Mouse (Mus musculus) left cerebral cortex, postnatal 36 days (tissue): ENCODE results near the gene Fras1. TPM values are rescaled to one million over a fixed set of nuclear protein-coding genes. Genes with fewer than 3 reads are reported as not detected.

Experiments
- DNase-seq, 2 experiments: peaks; one replicate each; pipeline ENCODE4 v3.0.0; 2021 to 2022; ENCODE audit warnings: low spot score in 2 of 2, mixed read lengths in 1 of 2
- intact Hi-C: fragments of 180-260 bp; cut with DNase I; formaldehyde crosslinking; loops from one replicate; pipeline ENCODE4 v1.15.1; 2025
- total RNA-seq, 2 experiments: library from RNA; stranded (reverse); gene quantifications; 2 replicates each; pipeline ENCODE4 v1.2.3; 2021

Fras1 gene
- 10 to 100 TPM; 18.1 to 29.3 TPM for total RNA-seq

GRCm38 (mm10) chr5:96373567-96373985, at the start of gene Fras1:
Gene Fras1 (plus strand): TSS chr5:96373955.
- DNase-seq: peak in 1 of 2 experiments; percentile 43
- intact Hi-C loops: loop anchor here (5.0 to 10.0 kb wide), 4 partner anchors 106 to 301 kb away; no protein-coding TSS in a partner anchor

GRCm38 (mm10) chr5:96331048-96331737, 42.6 kb upstream of the Fras1 start:
- DNase-seq: no peak
- intact Hi-C loops: loop anchor here (10.0 kb wide), 2 partner anchors 344 to 434 kb away; no protein-coding TSS in a partner anchor

GRCm38 (mm10) chr5:96331738-96332070, 42.1 kb upstream of the Fras1 start:
- DNase-seq: no peak
- intact Hi-C loops: loop anchor here (10.0 kb wide), 2 partner anchors 343 to 433 kb away; no protein-coding TSS in a partner anchor

GRCm38 (mm10) chr5:96333963-96334362, 39.8 kb upstream of the Fras1 start:
- DNase-seq: no peak
- intact Hi-C loops: loop anchor here (10.0 kb wide), 2 partner anchors 341 to 431 kb away; no protein-coding TSS in a partner anchor

- intact Hi-C loops: no loop called here
- no peak for DNase-seq
Observed at GRCm38 (mm10) chr5:96340564-96340963, 33.2 kb upstream of the Fras1 start.

GRCm38 (mm10) chr5:96344983-96345382, 28.8 kb upstream of the Fras1 start:
- DNase-seq: no peak
- intact Hi-C loops: no loop called here

- intact Hi-C loops: no loop called here
- no peak for DNase-seq
Observed at GRCm38 (mm10) chr5:96351963-96352362, 21.8 kb upstream of the Fras1 start.

GRCm38 (mm10) chr5:96363950-96364349, 9.8 kb upstream of the Fras1 start:
- intact Hi-C loops: no loop called here
- DNase-seq: no peak

GRCm38 (mm10) chr5:96365590-96365989, 8.2 kb upstream of the Fras1 start:
- intact Hi-C loops: no loop called here
- no peak for DNase-seq

- no peak for DNase-seq
- intact Hi-C loops: no loop called here
Observed at GRCm38 (mm10) chr5:96367260-96367659, 6.5 kb upstream of the Fras1 start.

GRCm38 (mm10) chr5:96373106-96373505, 649 bp upstream of the Fras1 start:
- intact Hi-C loops: loop anchor here (5.0 to 10.0 kb wide), 4 partner anchors 106 to 302 kb away; no protein-coding TSS in a partner anchor
- DNase-seq: no peak

GRCm38 (mm10) chr5:96373986-96374901, 489 bp downstream of the Fras1 start:
- intact Hi-C loops: loop anchor here (5.0 to 10.0 kb wide), 4 partner anchors 107 to 301 kb away; no protein-coding TSS in a partner anchor

GRCm38 (mm10) chr5:96375391-96375831, 1.7 kb downstream of the Fras1 start:
- DNase-seq: no peak
- intact Hi-C loops: loop anchor here (5.0 to 10.0 kb wide), 5 partner anchors 42 to 299 kb away; no protein-coding TSS in a partner anchor

More at GRCm38 (mm10) chr5:96373986-96374901, 489 bp downstream of the Fras1 start:
- DNase-seq: peak; percentile 56 to 67

GRCm38 (mm10) chr5:96376216-96376615, 2.5 kb downstream of the Fras1 start:
- no peak for DNase-seq
- intact Hi-C loops: loop anchor here (5.0 to 10.0 kb wide), 5 partner anchors 41 to 299 kb away; no protein-coding TSS in a partner anchor

GRCm38 (mm10) chr5:96386138-96386933, 12.6 kb downstream of the Fras1 start:
- intact Hi-C loops: no loop called here
- no peak for DNase-seq

- DNase-seq: no peak
- intact Hi-C loops: no loop called here
Observed at GRCm38 (mm10) chr5:96388306-96388705, 14.6 kb downstream of the Fras1 start.

GRCm38 (mm10) chr5:96389963-96390623, 16.3 kb downstream of the Fras1 start:
- no peak for DNase-seq
- intact Hi-C loops: no loop called here

GRCm38 (mm10) chr5:96391086-96391485, 17.3 kb downstream of the Fras1 start:
- no peak for DNase-seq
- intact Hi-C loops: no loop called here

GRCm38 (mm10) chr5:96394947-96395346, 21.2 kb downstream of the Fras1 start:
- intact Hi-C loops: no loop called here
- no peak for DNase-seq
